Mouse (Mus musculus) liver, postnatal 0 days (tissue): ENCODE results near the gene Hibadh. TPM values are rescaled to one million over a fixed set of nuclear protein-coding genes. Genes with fewer than 3 reads are reported as not detected.

Experiments used
- ATAC-seq: fragments of 200-750 bp; cut with Nextera tagmentation; 2 replicates; pipeline ENCODE4 v1.8.0; 2017; ENCODE audit warnings: mild to moderate bottlenecking, moderate library complexity
- DNase-seq: peaks from one replicate; pipeline ENCODE4 v3.0.0-alpha.2; 2016
- H3K27ac ChIP-seq: fragments of 300-500 bp; sonication (generic); 2 replicates; pipeline ENCODE4 v1.5.1; 2014; ENCODE audit warnings: antibody characterized with exemption, moderate library complexity, mild to moderate bottlenecking, low read depth
- H3K27me3 ChIP-seq: fragments of 300-500 bp; sonication (generic); 2 replicates; pipeline ENCODE4 v1.6.1; 2014; ENCODE audit warnings: low read length, control low read depth, mixed read lengths; ENCODE audit not compliant: insufficient read depth
- H3K36me3 ChIP-seq: fragments of 300-500 bp; sonication (generic); replicated peaks from 2 replicates; pipeline ENCODE4 v1.6.1; 2014; ENCODE audit warnings: mild to moderate bottlenecking, control low read depth, low read length, moderate library complexity, mixed read lengths; ENCODE audit not compliant: insufficient read depth
- H3K4me1 ChIP-seq: fragments of 300-500 bp; sonication (generic); 2 replicates; pipeline ENCODE4 v1.6.1; 2014; ENCODE audit warnings: antibody characterized with exemption, mild to moderate bottlenecking, control low read depth; ENCODE audit not compliant: insufficient read depth
- H3K4me2 ChIP-seq: fragments of 300-500 bp; sonication (generic); 2 replicates; pipeline ENCODE4 v1.6.1; 2014; ENCODE audit warnings: low read depth, mild to moderate bottlenecking, low read length, moderate library complexity, mixed read lengths
- H3K4me3 ChIP-seq: fragments of 300-500 bp; sonication (generic); 2 replicates; pipeline ENCODE4 v1.5.1; 2014; ENCODE audit warnings: low read depth, low read length
- H3K9ac ChIP-seq: fragments of 300-500 bp; sonication (generic); replicated peaks from 2 replicates; pipeline ENCODE4 v1.6.1; 2014; ENCODE audit warnings: mild to moderate bottlenecking, moderate library complexity
- H3K9me3 ChIP-seq: fragments of 300-500 bp; sonication (generic); 2 replicates; pipeline ENCODE4 v1.6.1; 2016; ENCODE audit warnings: mild to moderate bottlenecking, control low read depth, low read length, mixed read lengths
- CTCF ChIP-seq: sonication (generic); IDR thresholded peaks from 2 replicates; pipeline ENCODE4 v1.5.1; 2016; ENCODE audit warnings: antibody characterized with exemption, low read depth
- EP300 ChIP-seq: IDR thresholded peaks from 2 replicates; pipeline ENCODE4 v1.6.1; 2016; ENCODE audit warnings: antibody characterized with exemption, low read depth, mild to moderate bottlenecking
- WGBS: fragments of 180-500 bp; shearing (Covaris S2); extraction: QIAGEN DNeasy Blood & Tissue Kit; methylation state at CpG from one replicate; pipeline ENCODE4 v1.1.7; 2014; ENCODE audit not compliant: insufficient replicate concordance; 5-methylcytosine and 5-hydroxymethylcytosine counted together
- polyA plus RNA-seq: library from polyadenylated mRNA; unstranded; fragments of >200 nt; fragmentation: Nextera tagmentation; extraction: Ambion mirVana; gene quantifications from 2 replicates; pipeline ENCODE4 v1.2.1, GENCODE M21; 2015

Gene Hibadh
- polyA plus RNA-seq, 1 experiment from 2014 or later: 110 TPM

DNA sequence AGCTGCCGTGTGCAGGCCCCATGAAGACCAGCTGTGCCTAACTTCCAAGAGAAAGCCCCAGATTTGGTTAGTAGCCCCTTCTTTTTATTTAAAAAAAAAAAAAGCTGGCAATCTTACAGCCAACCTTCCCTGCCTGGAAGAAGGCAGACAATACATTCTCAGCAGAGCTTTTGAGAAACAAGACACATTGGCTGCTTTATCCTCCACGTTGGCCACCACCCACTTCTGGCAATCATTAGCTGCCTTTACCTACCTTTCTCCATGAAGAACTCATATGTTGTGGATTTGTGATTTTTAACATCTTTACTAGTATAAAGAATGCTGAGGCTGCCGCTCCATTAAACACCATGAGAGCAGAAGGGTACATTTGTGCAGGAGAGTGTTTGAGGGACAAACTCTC is 131.4 kb downstream of the Hibadh start:
- Histone ChIP-seq H3K9me3 (no peaks in the 10 kb centered on the region), H3K4me2 (no peak overlapping the region), H3K4me3 (no peak overlapping the region), H3K27me3 (no peaks in the 10 kb centered on the region), H3K4me1 (no peaks in the 10 kb centered on the region), H3K9ac (no peak overlapping the region), H3K27ac (no peak overlapping the region), H3K36me3 (no peaks in the 10 kb centered on the region)
- DNase-seq: no peak
- ATAC-seq: no peak
- 85% methylated on average over 3 of the region's 3 CpGs for WGBS
- TF ChIP-seq EP300: no peak
- no peak for TF ChIP-seq CTCF

DNA sequence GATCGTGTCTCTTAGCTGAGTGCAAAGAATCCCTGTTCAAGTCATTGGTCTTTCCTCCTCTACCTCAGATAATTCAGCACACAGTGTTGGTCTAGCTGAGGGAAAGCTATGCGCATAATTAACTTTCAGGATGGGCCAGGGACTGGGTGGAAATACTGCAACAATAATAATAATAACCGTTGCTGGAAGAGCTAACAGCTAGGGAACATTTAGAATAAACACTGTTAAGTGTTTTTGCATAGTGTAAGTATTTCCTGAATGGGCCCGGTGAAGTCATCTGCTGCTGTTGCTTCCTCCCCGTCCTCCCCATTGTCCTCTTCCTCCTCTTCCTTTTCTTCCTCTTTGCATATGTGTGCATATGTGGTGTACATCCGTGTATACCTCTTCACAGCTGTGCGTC is 132.2 kb downstream of the Hibadh start:
- no peaks in the 10 kb centered on the region for H3K9me3 ChIP-seq
- ATAC-seq (no peak), DNase-seq (no peak)
- no peaks in the 10 kb centered on the region for H3K4me1 ChIP-seq
- no peak overlapping the region for H3K27ac ChIP-seq
- H3K9ac ChIP-seq: no peak overlapping the region
- no peak overlapping the region for H3K4me3 ChIP-seq
- H3K27me3 ChIP-seq: no peaks in the 10 kb centered on the region
- H3K36me3 ChIP-seq: no peaks in the 10 kb centered on the region
- WGBS: 63% methylated on average over 7 of the region's 7 CpGs
- TF ChIP-seq CTCF: no peak
- no peak for TF ChIP-seq EP300
- H3K4me2 ChIP-seq: no peak overlapping the region

DNA sequence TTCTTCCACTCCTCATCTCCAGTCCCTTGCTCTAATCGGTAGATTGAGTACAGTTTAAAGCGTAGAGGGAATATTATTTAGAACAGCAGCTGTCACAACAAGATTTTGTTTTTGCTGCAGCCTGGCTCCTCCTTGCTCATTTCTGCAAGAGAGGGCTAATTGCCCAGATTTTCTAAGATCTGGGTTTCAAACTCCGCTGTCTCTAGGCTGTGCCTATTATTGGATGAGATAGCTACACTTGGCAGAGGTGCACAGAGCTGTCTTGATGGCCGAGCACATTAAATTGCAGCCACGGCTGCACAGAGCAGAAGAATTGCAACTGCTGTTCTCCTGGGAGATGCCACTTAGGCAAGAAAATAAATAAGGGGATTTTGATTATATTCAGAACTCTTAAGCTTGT is 133.0 kb downstream of the Hibadh start:
- Histone ChIP-seq H3K4me2 (no peak overlapping the region), H3K27me3 (no peaks in the 10 kb centered on the region), H3K36me3 (no peaks in the 10 kb centered on the region), H3K9ac (no peak overlapping the region), H3K4me1 (no peaks in the 10 kb centered on the region), H3K4me3 (no peak overlapping the region), H3K27ac (no peak overlapping the region), H3K9me3 (no peaks in the 10 kb centered on the region)
- DNase-seq (no peak), ATAC-seq (no peak)
- 69% methylated on average over 5 of the region's 5 CpGs for WGBS
- no peak for TF ChIP-seq EP300
- TF ChIP-seq CTCF: no peak

DNA sequence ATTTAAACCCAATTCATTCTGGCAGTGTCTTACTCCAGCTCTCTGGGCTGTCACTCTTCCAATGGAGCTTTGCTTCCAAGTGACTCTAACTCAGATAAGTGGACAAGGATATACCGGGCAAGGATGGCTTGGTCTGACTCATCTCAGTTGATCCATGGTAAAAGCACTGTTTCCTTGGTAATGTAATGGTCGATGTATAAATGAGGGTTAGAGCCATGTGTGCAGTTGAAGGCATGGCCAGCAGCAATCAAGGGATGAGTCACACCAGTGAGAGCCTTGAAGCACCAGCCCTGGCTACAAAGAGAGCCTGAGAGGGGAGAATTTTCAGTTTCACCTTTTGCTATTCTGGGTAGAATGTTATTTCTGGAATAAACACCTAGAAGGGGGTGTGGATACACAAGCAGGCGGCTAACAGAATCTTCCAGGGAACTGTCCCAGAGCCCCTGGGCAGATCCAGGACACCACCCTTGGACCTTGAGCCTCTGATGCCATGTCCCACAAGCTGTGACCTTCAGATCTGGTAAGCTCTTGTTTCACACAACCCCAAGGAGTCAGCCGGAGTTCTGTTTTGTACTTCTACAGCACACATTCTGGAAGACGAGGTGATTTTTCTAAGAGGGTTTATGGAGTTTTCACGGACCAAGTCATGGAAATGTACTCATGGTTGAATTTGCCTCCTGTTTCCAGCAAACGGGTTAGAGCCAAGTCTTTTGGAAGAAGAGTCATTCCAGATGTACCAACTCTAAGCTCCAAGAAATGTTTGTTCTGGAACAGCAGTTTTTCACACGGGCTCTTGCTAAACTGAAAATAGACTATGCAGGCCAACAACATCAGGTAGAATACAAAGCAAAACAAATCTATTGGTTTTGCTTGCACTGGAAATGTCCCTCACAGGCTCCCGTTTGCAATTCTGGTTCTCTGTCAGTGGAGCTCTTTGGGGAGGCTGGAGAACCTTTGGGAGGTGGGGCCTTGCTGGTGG is 134.1 kb downstream of the Hibadh start:
- no peak for ATAC-seq
- H3K27me3 ChIP-seq: no peaks in the 10 kb centered on the region

DNA sequence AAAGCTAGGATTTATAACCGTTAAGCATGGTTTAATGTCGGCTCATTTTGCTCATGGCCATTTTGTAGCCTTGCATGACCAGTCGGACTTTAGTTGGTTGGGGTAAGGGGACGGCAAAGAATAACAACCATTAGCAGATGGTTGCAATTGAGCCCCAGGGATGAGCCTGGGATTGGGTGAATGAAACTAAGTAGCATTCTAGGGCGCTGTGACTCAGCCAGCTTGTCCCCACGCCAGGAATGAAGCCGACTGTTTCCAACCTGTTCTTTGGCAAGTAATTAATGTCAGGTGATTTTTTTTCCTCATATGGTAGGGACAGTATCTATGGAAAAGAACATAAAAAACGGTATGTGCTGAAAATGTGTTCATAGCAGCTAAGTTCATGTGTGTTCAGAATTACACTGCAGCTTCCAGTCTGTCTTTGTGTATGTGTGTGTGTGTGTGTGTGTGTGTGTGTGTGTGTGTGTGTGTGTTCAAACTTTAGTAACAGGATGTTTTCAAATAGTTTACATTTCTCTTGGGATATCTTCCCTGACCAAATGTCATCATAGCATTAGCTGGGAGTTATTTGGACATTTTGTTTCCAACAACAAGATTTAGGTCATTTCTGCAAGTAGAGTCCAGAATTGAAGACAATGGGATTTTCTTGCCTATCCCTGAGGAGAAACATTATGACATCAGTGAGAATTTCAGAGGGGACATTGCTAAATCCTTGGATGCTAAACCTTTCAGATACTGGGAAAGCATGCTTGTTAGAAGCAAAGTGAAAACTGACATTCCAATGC is 135.3 kb downstream of the Hibadh start:
- Histone ChIP-seq H3K4me3 (no peak overlapping the region), H3K4me1 (no peaks in the 10 kb centered on the region), H3K36me3 (no peaks in the 10 kb centered on the region), H3K9me3 (no peaks in the 10 kb centered on the region), H3K9ac (no peak overlapping the region), H3K4me2 (no peak overlapping the region), H3K27me3 (no peaks in the 10 kb centered on the region), H3K27ac (no peak overlapping the region)
- ATAC-seq: no peak
- TF ChIP-seq CTCF: no peak
- no peak for TF ChIP-seq EP300
- WGBS: 76% methylated on average over 8 of the region's 8 CpGs
- no peak for DNase-seq

More for the DNA sequence above, 134.1 kb downstream of the Hibadh start:
- H3K27ac ChIP-seq: no peak overlapping the region
- H3K36me3 ChIP-seq: no peaks in the 10 kb centered on the region
- TF ChIP-seq EP300 (no peak), CTCF (no peak)
- 71% methylated on average over 9 of the region's 9 CpGs for WGBS
- no peak for DNase-seq
- H3K9ac ChIP-seq: no peak overlapping the region
- no peaks in the 10 kb centered on the region for H3K4me1 ChIP-seq
- no peak overlapping the region for H3K4me2 ChIP-seq
- no peaks in the 10 kb centered on the region for H3K9me3 ChIP-seq
- no peak overlapping the region for H3K4me3 ChIP-seq

DNA sequence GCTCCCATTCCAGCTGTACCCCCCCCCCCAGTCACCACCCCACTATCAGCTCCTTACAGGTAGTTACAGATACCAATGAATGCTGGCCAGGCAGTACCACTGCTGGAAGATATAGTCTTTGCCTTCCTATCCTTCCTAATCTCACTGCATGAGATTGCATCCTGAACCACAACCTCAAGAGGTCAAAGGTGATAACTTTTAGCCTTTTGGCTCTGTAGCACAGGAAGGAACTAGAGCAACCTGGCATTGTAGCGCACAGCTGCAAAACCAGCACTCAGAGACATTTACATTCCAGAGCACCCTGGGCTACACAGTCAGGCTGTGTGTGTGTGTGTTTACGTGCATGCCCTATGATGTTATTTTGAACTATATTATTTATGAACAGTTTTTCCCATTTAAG is 137.2 kb downstream of the Hibadh start:
- no peaks in the 10 kb centered on the region for H3K9me3 ChIP-seq
- no peak overlapping the region for H3K4me2 ChIP-seq
- no peaks in the 10 kb centered on the region for H3K36me3 ChIP-seq
- H3K27ac ChIP-seq: no peak overlapping the region
- 76% methylated on average over 2 of the region's 2 CpGs for WGBS
- no peak overlapping the region for H3K9ac ChIP-seq
- H3K27me3 ChIP-seq: no peaks in the 10 kb centered on the region
- TF ChIP-seq CTCF: no peak
- TF ChIP-seq EP300: no peak
- no peak for ATAC-seq
- H3K4me3 ChIP-seq: no peak overlapping the region
- DNase-seq: no peak
- H3K4me1 ChIP-seq: no peaks in the 10 kb centered on the region
